Mouse (Mus musculus) c-Kit-negative CD71-positive TER-119-positive erythroid progenitor cells, embryonic 14.5 days (primary cell): ENCODE measurements at regions not wholly inside any gene's neighbourhood (a gene's known extent, or its start where the extent isn't known, plus 50 kb on each side); places are given as distances from the start of the nearest gene placed in this dataset.
"Not testable (repeated sequence)": the region's sequence is repeated elsewhere in the genome, so short reads cannot be mapped to it uniquely, and the experiment has no call there.

Source experiments
- DNase-seq: peaks from one replicate; pipeline ENCODE4 v3.0.0-alpha.2; 2013; ENCODE audit warnings: low read depth, low spot score

DNA sequence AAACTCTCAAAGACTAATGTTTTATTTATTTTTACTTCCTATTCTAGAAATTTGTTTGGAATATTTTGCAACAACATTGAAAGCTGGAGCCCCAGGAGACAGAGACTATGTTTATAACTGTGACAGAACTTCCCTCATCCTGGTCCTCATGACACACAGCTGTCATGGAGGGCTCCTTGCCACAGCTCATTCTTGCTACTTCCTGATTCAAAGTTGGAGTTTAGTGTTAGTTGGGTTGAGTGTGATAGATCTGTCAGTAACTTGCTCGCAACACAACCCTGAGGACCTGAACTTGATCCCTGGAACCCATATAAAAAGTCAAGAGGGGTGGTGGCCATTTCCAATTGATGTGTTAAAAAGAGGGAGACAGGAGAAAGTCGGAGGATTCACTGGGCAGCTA lies 328.3 kb upstream of the Nox3 start:
- DNase-seq: no peak

DNA sequence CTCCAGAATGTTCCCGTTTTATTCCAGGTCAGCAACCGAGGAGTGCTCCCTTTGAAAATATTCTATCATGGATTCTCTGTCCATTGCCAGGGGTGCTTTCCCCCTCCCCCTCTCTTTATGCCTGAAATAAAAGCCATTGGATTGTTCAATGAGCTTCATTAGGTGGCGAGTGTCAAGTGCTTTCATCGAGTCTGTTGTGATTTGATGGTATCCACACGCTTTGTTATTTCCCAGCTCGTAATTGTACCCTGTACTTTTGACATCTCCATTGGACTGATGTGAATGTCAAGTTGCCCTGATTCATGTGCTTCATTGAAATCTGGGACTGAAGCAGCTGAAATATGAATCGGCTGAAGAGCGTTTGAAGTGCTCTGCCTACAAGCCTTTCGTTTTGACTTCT lies 333.1 kb upstream of the Nox3 start:
- no peak for DNase-seq

- DNase-seq: no peak
These were observed 338.8 kb upstream of the Nox3 start for GRCm38 (mm10) chr17:4034816-4035360.

DNA sequence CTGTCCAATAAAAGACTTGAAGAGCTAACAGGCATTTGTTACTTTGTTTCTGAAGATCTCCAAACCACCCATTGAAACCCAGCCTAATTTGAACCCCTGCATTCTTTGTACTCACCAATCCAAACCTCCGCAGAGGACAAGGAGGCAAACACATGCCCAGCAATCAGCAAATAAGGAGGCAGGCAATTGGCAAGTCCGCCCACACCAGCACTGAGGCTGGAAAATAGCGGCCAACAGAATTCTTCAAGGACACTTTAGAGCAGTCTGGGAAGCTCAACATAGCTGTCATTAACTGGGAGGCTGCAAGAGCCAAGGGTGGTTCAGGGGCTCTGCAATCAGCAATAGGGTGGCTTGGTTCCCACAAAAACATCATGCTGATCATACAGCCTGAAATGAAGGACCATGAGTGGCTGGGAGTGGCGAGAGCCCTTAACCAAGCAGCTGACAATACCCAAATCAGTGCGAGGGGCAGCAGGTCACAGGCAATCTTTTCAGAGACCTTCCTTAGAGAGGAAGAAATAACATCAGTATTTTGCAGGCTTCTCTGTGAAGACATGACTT lies 344.1 kb upstream of the Nox3 start:
- DNase-seq: no peak

- DNase-seq: not testable (repeated sequence)
These were observed 364.1 kb upstream of the Nox3 start for GRCm38 (mm10) chr17:4060186-4060585.

DNA sequence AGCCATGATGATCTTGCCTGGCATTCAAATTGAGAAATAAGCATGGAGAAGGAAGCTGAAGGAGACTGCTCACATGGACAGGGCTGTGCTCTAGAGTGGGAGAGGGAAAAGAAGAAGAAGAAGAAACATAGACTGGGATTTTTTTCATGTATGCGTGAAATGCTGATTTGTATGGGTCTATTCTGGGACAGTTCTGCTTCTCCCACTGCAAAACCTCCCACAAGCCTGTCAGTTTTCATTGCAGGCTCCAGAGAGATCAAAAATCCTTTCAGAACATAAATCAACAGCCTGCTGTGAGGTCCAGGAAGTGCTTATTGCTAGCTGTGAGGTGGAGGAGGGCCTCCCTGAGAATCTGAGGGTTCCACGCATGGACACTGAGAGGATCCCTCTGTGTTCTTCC lies 377.3 kb upstream of the Nox3 start:
- DNase-seq: no peak

DNA sequence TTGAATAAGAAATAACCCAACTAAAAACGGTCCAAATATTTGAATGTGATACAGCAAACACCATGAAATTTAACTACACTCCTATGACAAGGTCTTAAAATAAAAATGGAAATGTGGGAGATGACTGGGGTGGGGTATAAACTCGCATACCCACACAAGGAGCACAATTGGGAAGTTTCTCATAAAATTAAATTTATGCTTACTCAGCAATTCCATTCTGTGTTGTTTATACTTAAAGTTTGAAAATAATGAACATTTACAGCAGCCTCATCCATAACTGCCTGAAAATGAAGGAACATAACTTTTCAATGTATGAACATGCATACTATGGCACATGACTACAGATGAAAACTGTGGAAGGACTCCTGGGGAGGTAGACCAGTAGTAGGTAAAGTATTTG lies 384.5 kb upstream of the Nox3 start:
- DNase-seq: no peak

- DNase-seq: no peak
These were observed 398.6 kb upstream of the Nox3 start for GRCm38 (mm10) chr17:4094621-4095020.

DNA sequence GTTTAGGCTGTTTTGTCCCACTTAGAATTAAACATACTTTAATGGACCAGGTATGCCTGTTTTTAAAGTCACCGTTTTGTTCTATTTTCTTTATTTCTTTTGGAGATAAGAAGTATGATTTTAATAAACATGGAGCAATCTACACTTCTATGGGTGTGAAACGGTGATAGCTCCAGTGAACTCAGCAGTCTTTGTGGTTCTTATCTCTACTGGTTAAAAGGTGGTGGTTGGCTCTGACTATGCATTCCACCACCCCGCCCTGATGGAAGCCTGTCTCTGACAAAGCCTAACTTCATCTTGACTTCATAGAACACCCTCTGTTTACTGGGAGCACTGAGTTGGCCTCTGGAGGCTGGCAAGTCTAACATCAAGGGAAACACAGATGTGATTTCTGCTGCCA lies 407.3 kb upstream of the Nox3 start:
- DNase-seq: no peak

GRCm38 (mm10) chr17:4109263-4109662 lies 413.2 kb upstream of the Nox3 start:
- DNase-seq: peak; percentile 2

DNA sequence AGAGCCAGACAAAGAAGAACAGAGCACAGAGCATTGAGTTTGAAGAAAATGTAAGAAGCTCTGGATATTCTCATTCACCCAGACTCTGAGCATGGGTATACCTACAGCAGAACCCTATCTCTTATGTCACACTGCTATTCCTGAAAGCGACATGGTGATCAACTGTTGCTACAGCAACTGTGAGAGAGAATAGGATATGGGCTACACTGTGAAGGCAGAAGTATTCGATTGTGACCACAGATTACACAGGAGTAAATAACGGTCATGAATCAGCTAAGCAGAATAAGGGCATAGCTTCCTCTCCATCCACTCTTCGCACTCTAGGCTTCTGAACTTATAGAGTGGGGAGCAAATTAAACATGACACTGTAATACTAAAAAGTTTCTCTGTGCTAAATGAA lies 417.0 kb upstream of the Nox3 start:
- DNase-seq: no peak

DNA sequence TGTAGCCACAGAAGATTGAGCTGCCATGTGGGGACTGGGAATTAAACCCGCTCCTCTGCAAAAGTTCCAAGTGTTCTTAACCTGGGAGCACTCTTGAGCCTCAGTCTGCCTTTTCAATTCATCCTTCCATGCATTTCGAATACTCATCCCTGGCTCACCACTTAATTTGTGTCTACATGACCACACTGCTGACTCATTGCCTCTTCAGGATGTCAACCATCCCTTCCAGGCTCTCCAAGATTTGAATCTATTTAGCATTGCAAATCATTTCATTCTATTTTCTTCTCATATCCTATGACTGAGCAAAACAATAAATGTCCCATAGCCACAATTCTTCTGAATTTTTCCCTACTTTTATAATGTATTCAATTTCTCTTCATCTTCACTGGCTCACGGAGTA lies 420.4 kb upstream of the Nox3 start:
- no peak for DNase-seq

GRCm38 (mm10) chr17:4133678-4134077 lies 437.6 kb upstream of the Nox3 start:
- no peak for DNase-seq

- no peak for DNase-seq
These were observed 467.4 kb upstream of the Nox3 start for GRCm38 (mm10) chr17:4163502-4163901.

DNA sequence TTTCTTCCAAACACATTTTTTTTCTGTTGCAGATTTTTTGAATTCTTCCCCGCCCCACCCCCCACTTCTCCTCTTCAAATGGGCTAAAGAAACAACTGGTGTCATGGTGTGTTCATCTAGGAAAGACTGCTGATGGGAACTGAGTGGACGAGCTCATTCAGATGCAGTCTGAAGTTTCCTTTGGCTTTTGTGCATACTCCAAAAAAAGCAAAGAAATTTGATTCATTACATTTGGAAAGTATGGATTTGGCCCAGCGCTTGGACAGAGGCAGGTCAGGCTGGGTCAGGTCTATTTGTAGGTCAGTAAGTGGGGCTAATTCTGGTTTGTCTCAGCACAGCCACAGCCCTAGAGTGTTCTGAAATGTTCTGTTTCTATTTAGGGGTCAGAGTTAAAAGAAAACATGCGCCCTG lies 477.9 kb upstream of the Nox3 start:
- DNase-seq: no peak

DNA sequence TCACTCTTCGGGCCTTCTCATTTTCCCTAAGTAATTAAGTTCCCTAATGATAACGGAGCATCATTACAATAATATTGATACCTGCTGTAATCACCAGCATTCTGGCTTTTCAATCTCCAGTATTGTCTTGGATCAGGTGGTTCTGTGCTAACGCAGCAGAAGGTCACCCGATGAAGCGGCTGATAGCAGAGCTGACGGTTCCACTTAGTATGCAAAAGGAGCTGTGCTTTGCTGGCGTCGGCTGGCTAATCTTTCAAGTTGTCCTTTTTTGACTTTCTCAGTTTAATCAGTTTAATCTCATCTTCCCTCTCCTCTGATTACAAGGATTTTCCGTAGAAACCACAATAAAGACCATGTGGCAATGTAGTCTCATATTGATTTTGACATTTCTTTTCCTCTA lies 478.9 kb upstream of the Nox3 start:
- no peak for DNase-seq

DNA sequence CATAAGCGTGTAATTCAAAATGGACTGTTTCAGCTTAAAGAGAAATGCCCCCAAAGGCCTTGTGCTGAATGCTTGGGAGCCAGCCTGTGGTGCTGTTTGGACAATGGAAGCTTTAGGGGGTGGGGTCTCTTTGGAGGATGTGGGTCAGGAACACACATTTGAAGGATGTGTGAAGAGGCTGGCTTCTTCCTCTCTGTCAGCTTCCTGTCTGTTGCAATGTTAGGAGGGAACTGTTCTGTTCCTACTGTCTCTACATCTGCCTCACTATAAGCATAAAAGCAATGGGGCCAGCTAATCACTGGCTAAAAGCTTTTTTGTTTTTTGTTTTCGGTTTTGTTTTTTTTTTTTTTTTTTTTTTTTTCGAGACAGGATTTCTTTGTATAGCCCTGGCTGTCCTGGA lies 480.5 kb upstream of the Nox3 start:
- DNase-seq: no peak

DNA sequence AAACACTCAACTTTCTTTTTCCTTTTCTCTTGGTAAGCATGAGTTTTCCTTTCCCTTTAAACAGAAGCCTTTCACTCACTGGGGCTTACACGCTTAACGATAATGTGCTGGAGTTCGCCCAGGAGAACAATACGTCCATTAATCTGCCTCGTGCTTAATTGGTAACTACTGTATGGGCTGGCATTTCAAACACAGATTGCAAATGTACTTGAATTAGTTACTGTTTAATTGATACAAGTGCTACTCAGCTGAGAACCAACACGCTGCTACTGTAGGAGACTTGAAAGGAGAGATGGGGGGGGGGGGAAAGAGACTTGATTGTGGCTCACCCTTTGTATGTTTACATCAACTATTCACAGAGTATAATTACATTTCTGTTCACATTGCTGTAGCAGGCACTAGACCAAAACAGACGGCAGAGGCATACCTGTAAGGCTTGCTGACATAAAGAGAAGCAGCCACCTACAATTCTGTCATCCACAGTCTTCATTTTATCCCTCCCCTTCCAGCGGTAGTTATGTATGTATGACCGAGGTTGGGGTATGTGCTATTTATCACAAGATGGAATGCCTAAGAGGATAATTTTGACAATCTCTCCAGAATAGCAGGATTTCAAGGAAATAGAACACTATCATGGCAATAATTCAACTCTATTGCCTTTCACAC lies 481.6 kb upstream of the Nox3 start:
- DNase-seq: no peak

DNA sequence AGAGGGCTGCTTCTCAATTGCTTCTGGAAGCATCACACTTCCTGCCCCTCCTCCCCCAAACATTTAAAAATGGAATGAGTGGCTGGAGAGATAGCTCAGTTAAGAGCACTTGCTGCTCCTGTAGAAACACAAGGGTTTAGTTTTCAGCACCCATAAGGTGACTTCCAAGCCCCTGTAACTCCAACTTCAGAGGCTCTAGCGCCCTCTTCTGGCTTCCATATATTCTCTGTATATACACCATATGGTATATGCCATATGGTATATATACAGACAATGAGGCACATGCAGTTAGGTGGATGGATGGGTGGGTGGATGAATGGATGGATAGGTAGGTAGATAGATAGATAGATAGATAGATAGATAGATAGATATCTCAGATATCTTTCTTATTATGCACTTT lies 483.2 kb upstream of the Nox3 start:
- no peak for DNase-seq

DNA sequence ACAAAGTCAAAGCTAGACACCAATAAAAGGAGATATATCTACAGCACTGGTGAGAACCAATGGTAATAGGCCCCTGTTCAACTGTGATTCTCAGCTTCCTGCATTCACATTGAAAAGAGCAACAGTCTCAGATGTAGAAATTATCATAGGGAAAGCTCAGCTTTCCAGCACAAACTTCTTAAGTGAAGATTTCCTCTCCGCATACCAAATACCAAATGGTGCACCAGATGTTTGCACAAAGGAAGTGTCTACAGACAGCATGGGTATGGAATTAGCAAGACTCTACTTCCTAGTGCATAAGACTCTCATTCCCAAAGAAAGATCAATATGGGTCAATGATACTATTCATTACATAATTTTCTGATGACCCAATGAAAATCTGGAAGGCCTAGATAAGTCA lies 486.0 kb upstream of the Nox3 start:
- no peak for DNase-seq

DNA sequence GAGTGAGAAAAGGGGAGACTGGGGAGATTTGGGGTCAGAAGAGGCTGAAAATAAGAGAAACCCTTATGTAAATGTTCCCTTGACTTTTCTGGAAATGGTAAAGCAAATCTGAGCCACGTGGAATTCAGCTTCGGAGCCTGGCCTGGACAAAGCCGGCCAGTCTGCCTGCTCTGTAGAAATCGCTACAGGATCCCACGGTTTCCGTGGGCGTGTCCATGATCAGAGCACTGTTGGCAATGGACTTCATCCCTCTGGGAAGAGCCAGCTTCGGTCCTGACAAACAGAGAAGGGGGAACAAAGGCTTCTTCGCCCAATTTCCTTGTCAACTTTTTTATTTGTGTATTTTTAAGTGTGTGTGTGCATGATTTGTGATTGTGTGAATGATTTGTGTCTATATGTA lies 490.7 kb upstream of the Nox3 start:
- DNase-seq: no peak

GRCm38 (mm10) chr17:4187606-4188005 lies 491.5 kb upstream of the Nox3 start:
- DNase-seq: no peak

- no peak for DNase-seq
These were observed 500.9 kb upstream of the Nox3 start for GRCm38 (mm10) chr17:4196793-4197448.
